ENCODE assay signal across 20 mouse cellular contexts in genomic region chr14:40863022-40863421, GRCm38 (mm10). TPM values are rescaled to one million over a fixed set of nuclear protein-coding genes. Genes with fewer than 3 reads are reported as not detected.
A peak's percentile ranks its signal among the peaks of the same experiment; 100 is the strongest.
DNase-seq lines count a peak whose midpoint lies in the region; ATAC-seq and TF ChIP-seq lines count a peak whose summit lies in the region.
"Had no signal": no experiment of that assay in that cellular context is flagged by ENCODE, and none has a peak within 500 bp of the region (broad histone marks: within the 10 kb centered on the region; RNA-seq: fewer than 3 reads in every experiment).

No protein-coding gene starts in this region.

- H3K36me3 ChIP-seq in kidney, postnatal 0 days (ENCODE audit: insufficient read depth, low read length) = no peaks in the 10 kb centered on the region
- no peaks in the 10 kb centered on the region for H3K36me3 ChIP-seq in kidney, embryonic 14.5 days (ENCODE audit: control insufficient read depth, insufficient read depth, low read length)
- H3K36me3 ChIP-seq in midbrain, postnatal 0 days (ENCODE audit: insufficient read depth, low read length) = no peaks in the 10 kb centered on the region
- no peaks in the 10 kb centered on the region for H3K36me3 ChIP-seq in midbrain, embryonic 16.5 days (ENCODE audit: control insufficient read depth, insufficient read depth, low read length)
- H3K36me3 ChIP-seq: G1E; heart, embryonic 12.5 days; limb, embryonic 12.5 days; midbrain, embryonic 10.5 days; stomach, embryonic 15.5 days had no signal

- no peaks in the 10 kb centered on the region for H3K9me3 ChIP-seq in kidney, postnatal 0 days (replicated peaks; ENCODE audit: low read length)
- H3K9me3 ChIP-seq in kidney, embryonic 14.5 days (ENCODE audit: control insufficient read depth, low read length) = no peaks in the 10 kb centered on the region
- no peaks in the 10 kb centered on the region for H3K9me3 ChIP-seq in midbrain, postnatal 0 days (ENCODE audit: low read length)
- H3K9me3 ChIP-seq in midbrain, embryonic 16.5 days (replicated peaks; ENCODE audit: control insufficient read depth, low read length, poor library complexity, severe bottlenecking) = no peaks in the 10 kb centered on the region
- H3K9me3 ChIP-seq: G1E; heart, embryonic 12.5 days; limb, embryonic 12.5 days; midbrain, embryonic 10.5 days; stomach, embryonic 15.5 days had no signal

- no peak overlapping the region for H3K4me3 ChIP-seq in kidney, postnatal 0 days (replicated peaks; ENCODE audit: low read depth, low read length)
- no peak overlapping the region for H3K4me3 ChIP-seq in kidney, embryonic 14.5 days (ENCODE audit: low read length)
- H3K4me3 ChIP-seq in midbrain, postnatal 0 days (ENCODE audit: low read depth, low read length) = no peak overlapping the region
- H3K4me3 ChIP-seq in midbrain, embryonic 16.5 days (ENCODE audit: low read depth, low read length) = no peak overlapping the region
- H3K4me3 ChIP-seq: heart, embryonic 12.5 days; left cerebral cortex, adult 2 months; limb, embryonic 12.5 days; midbrain, embryonic 10.5 days; stomach, embryonic 15.5 days had no signal

- ATAC-seq in CD4-positive, CD25-positive, alpha-beta regulatory T cell, adult 4 months = no peak
- ATAC-seq in kidney, postnatal 0 days (replicated peaks; ENCODE audit: low FRiP score, low read depth) = no peak
- ATAC-seq in kidney, embryonic 14.5 days (ENCODE audit: low FRiP score, low TSS enrichment) = no peak
- ATAC-seq in midbrain, postnatal 0 days (ENCODE audit: low FRiP score) = no peak
- no peak for ATAC-seq in midbrain, embryonic 16.5 days
- ATAC-seq: inflammation-experienced regulatory T-cells, adult 6 months had no signal

- H3K4me1 ChIP-seq in kidney, postnatal 0 days (replicated peaks; ENCODE audit: insufficient read depth, low read length) = no peaks in the 10 kb centered on the region
- H3K4me1 ChIP-seq in kidney, embryonic 14.5 days (ENCODE audit: control insufficient read depth, insufficient read depth, low read length) = no peaks in the 10 kb centered on the region; the same call in 1 of the 2 replicates
- H3K4me1 ChIP-seq in midbrain, postnatal 0 days (ENCODE audit: insufficient read depth, low read length) = no peaks in the 10 kb centered on the region
- H3K4me1 ChIP-seq in midbrain, embryonic 16.5 days (ENCODE audit: control insufficient read depth, insufficient read depth, low read length) = no peaks in the 10 kb centered on the region
- H3K4me1 ChIP-seq: heart, embryonic 12.5 days; limb, embryonic 12.5 days; midbrain, embryonic 10.5 days; stomach, embryonic 15.5 days had no signal

- H3K27ac ChIP-seq in kidney, postnatal 0 days = no peak overlapping the region
- H3K27ac ChIP-seq in kidney, embryonic 14.5 days (ENCODE audit: low read depth, low read length) = no peak overlapping the region
- H3K27ac ChIP-seq in midbrain, postnatal 0 days (ENCODE audit: low read depth, low read length) = no peak overlapping the region
- H3K27ac ChIP-seq in midbrain, embryonic 16.5 days (ENCODE audit: low read length) = no peak overlapping the region
- H3K27ac ChIP-seq: left cerebral cortex, adult 2 months; limb, embryonic 12.5 days; midbrain, embryonic 10.5 days; stomach, embryonic 15.5 days had no signal

- TF ChIP-seq CTCF in kidney, postnatal 0 days (IDR thresholded peaks at IDR 0.05; ENCODE audit: low read depth) = peak; percentile 46
- peak; percentile 24; the same call in 1 of the 2 replicates for TF ChIP-seq CTCF in midbrain, postnatal 0 days (IDR thresholded peaks at IDR 0.05)

- H3K9ac ChIP-seq in kidney, postnatal 0 days (ENCODE audit: low read depth, low read length) = no peak overlapping the region
- H3K9ac ChIP-seq in kidney, embryonic 14.5 days (ENCODE audit: low read depth, low read length) = no peak overlapping the region
- H3K9ac ChIP-seq in midbrain, postnatal 0 days (replicated peaks; ENCODE audit: low read length, poor library complexity, severe bottlenecking) = no peak overlapping the region
- no peak overlapping the region for H3K9ac ChIP-seq in midbrain, embryonic 16.5 days (ENCODE audit: low read depth, low read length)
- H3K9ac ChIP-seq: heart, embryonic 12.5 days; limb, embryonic 12.5 days; stomach, embryonic 15.5 days had no signal

- H3K4me2 ChIP-seq in kidney, postnatal 0 days (ENCODE audit: low read length) = no peak overlapping the region
- no peak overlapping the region for H3K4me2 ChIP-seq in kidney, embryonic 14.5 days (replicated peaks; ENCODE audit: low read depth, low read length)
- H3K4me2 ChIP-seq in midbrain, postnatal 0 days (ENCODE audit: low read depth, low read length, poor library complexity, severe bottlenecking) = no peak overlapping the region
- H3K4me2 ChIP-seq in midbrain, embryonic 16.5 days (ENCODE audit: low read length) = no peak overlapping the region
- H3K4me2 ChIP-seq: heart, embryonic 12.5 days; limb, embryonic 12.5 days; stomach, embryonic 15.5 days had no signal

- DNase-seq in CD4-positive, CD25-positive, alpha-beta regulatory T cell, adult 2 months (ENCODE audit: low read depth, low spot score) = peak; percentile 1
- no peak for DNase-seq in kidney, postnatal 0 days (ENCODE audit: low spot score)
- no peak for DNase-seq in midbrain, postnatal 0 days (ENCODE audit: low spot score)
- no peak for DNase-seq in gastrocnemius, postnatal 25 days
- no peak for DNase-seq in B cell, adult 2 months
- DNase-seq: cerebellum, postnatal 10 days; gastrocnemius, postnatal 14 days; heart, postnatal 36 days; lung, postnatal 14 days; thymus, postnatal 14 days had no signal

- H3K27me3 ChIP-seq in kidney, postnatal 0 days (ENCODE audit: insufficient read depth, low read length) = no peaks in the 10 kb centered on the region
- H3K27me3 ChIP-seq in kidney, embryonic 14.5 days (ENCODE audit: control insufficient read depth, insufficient read depth, low read length) = no peaks in the 10 kb centered on the region
- no peaks in the 10 kb centered on the region for H3K27me3 ChIP-seq in midbrain, postnatal 0 days (ENCODE audit: insufficient read depth, low read length)
- H3K27me3 ChIP-seq in midbrain, embryonic 16.5 days (ENCODE audit: control insufficient read depth, insufficient read depth, low read depth, low read length) = no peaks in the 10 kb centered on the region
- H3K27me3 ChIP-seq: heart, embryonic 12.5 days; limb, embryonic 12.5 days; stomach, embryonic 15.5 days had no signal

RNA-seq across cellular contexts. Expression of gene Sh2d4b, which starts 30.0 kb away (rescaled TPM):
- polyA plus RNA-seq in CD4-positive, CD25-positive, alpha-beta regulatory T cell, adult 4 months (2017; shearing (Covaris generic)) = under 1 TPM; 0.32 to 0.75 TPM
- polyA plus RNA-seq in kidney, postnatal 0 days (2015; fragmentation: Nextera tagmentation; extraction: Ambion mirVana) = 0.72 and 1.0 TPM in 2 replicates
- 0.57 and 0.65 TPM in 2 replicates for polyA plus RNA-seq in kidney, embryonic 14.5 days (2014; fragmentation: Nextera tagmentation; extraction: Ambion mirVana)
- total RNA-seq in midbrain, postnatal 0 days (2014; rRNA removed) = 3.0 and 3.7 TPM in 2 replicates
- polyA plus RNA-seq in midbrain, postnatal 0 days (2015; fragmentation: Nextera tagmentation; extraction: Ambion mirVana) = 0.44 and 0.74 TPM in 2 replicates
- polyA plus RNA-seq in midbrain, embryonic 16.5 days (2015; fragmentation: Nextera tagmentation; extraction: Ambion mirVana) = 0.99 and 1.6 TPM in 2 replicates
- total RNA-seq in gastrocnemius, postnatal 25 days (2021) = under 1 TPM; 0.13 to 0.72 TPM
